8 mouse cellular contexts compared by ENCODE assay signal in the genomic region with DNA sequence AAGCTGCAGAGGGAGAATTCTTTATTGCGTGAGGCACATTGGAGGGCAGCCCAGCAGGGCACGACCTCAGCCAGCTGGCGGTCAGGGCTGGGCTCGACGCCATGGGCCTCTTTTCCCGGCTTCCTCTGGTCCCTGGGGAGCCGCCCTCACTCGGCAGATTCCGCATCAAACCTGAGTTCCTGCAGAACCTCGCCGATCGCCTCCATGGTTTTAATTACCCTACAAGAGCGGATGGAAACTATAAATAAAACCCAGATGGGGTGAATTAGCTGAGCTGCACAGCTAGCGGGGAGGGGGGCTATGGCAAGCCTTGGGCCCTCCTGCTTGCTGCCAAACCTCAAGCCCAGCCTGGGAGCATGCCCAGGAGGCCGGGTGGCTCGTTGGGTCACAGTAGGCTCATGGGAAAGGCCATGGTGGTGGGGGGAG. TPM values are rescaled to one million over a fixed set of nuclear protein-coding genes. Genes with fewer than 3 reads are reported as not detected.
DNase-seq lines count a peak whose midpoint lies in the region; ATAC-seq lines count a peak whose summit lies in the region.

No protein-coding gene starts in this region.

- ATAC-seq in monocyte, adult 5-6 weeks (replicated peaks; ENCODE audit: insufficient number of reproducible peaks, low FRiP score, low TSS enrichment, poor library complexity, severe bottlenecking) = no peak

- peak; percentile 77 for DNase-seq in adrenal gland, adult 2 months
- DNase-seq in adrenal gland, adult 8-10 months = no peak
- DNase-seq in testis, postnatal 10 days (ENCODE audit: low spot score) = peak; percentile 82
- DNase-seq in testis, postnatal 14 days (ENCODE audit: low spot score) = no peak
- peak; percentile 84 to 87 for DNase-seq in heart, postnatal 10 days
- DNase-seq in left cerebral cortex, postnatal 4 days = peak; percentile 77
- peak; percentile 78 for DNase-seq in right cerebral cortex, postnatal 10 days (ENCODE audit: low spot score in 2 of 2)

- intact Hi-C loops in heart, postnatal 10 days (cut with DNase I) = loop anchor here (2.0 to 10.0 kb wide), 2 partner anchors 90 to 162 kb away; no protein-coding TSS in a partner anchor
- intact Hi-C loops in left cerebral cortex, postnatal 4 days (cut with DNase I) = loop anchor here (5.0 kb wide), 2 partner anchors 122 to 172 kb away; no protein-coding TSS in a partner anchor

RNA-seq across cellular contexts. Expression of gene Rex1bd, which starts 2.2 kb away (rescaled TPM):
- 100 to 1,000 TPM; 148 to 164 TPM for total RNA-seq in adrenal gland, adult 2 months (2021)
- polyA plus RNA-seq in adrenal gland, adult 2 months (2012; rRNA removed) = 327 and 373 TPM in 2 replicates
- 100 to 1,000 TPM; 126 to 165 (median 148) TPM for total RNA-seq in adrenal gland, adult 8-10 months (2022)
- total RNA-seq in heart, postnatal 10 days (2021) = 100 to 1,000 TPM; 108 to 114 TPM
- total RNA-seq in left cerebral cortex, postnatal 4 days (2021) = 100 to 1,000 TPM; 109 to 116 TPM
- 16.6 to 32.7 TPM (median 26.1 TPM) in 3 replicates for total RNA-seq in monocyte, adult 5-6 weeks (2017)

RNA-seq across cellular contexts. Expression of gene Uba52, which starts 6.3 kb away (rescaled TPM):
- total RNA-seq in adrenal gland, adult 2 months (2021) = 1,000 to 10,000 TPM; 1,627 to 1,685 TPM
- polyA plus RNA-seq in adrenal gland, adult 2 months (2012; rRNA removed) = 619 and 1,322 TPM in 2 replicates
- total RNA-seq in adrenal gland, adult 8-10 months (2022) = 1,000 to 10,000 TPM; 1,217 to 1,378 (median 1,304) TPM
- total RNA-seq in heart, postnatal 10 days (2021) = 1,000 to 10,000 TPM; 1,604 to 1,683 TPM
- 1,000 to 10,000 TPM; 1,115 to 1,131 TPM for total RNA-seq in left cerebral cortex, postnatal 4 days (2021)
- total RNA-seq in monocyte, adult 5-6 weeks (2017) = 1,178 to 1,886 TPM (median 1,315 TPM) in 3 replicates

RNA-seq across cellular contexts. Expression of gene Crlf1, which starts 11.3 kb away (rescaled TPM):
- total RNA-seq in adrenal gland, adult 2 months (2021) = 1 to 10 TPM in 1 of 2 experiments, under 1 TPM in 1; 0.58 to 1.4 TPM
- polyA plus RNA-seq in adrenal gland, adult 2 months (2012; rRNA removed) = 0.58 and 1.2 TPM in 2 replicates
- total RNA-seq in adrenal gland, adult 8-10 months (2022) = 1 to 10 TPM in 1 of 4 experiments, under 1 TPM in 2, not detected in 1; 0.51 to 1.5 (median 0.59) TPM
- total RNA-seq in heart, postnatal 10 days (2021) = under 1 TPM; 0.38 to 0.72 TPM
- total RNA-seq in left cerebral cortex, postnatal 4 days (2021) = 10 to 100 TPM; 22.3 to 32.3 TPM
- not detected in 3 replicates for total RNA-seq in monocyte, adult 5-6 weeks (2017)

RNA-seq across cellular contexts. Expression of gene Tmem59l, which starts 17.1 kb away (rescaled TPM):
- total RNA-seq in adrenal gland, adult 2 months (2021) = 10 to 100 TPM; 16.8 to 24.3 TPM
- polyA plus RNA-seq in adrenal gland, adult 2 months (2012; rRNA removed) = 42.9 and 55.8 TPM in 2 replicates
- total RNA-seq in adrenal gland, adult 8-10 months (2022) = 10 to 100 TPM; 27.2 to 44.6 (median 31.0) TPM
- not detected for total RNA-seq in heart, postnatal 10 days (2021)
- 10 to 100 TPM; 65.7 to 80.3 TPM for total RNA-seq in left cerebral cortex, postnatal 4 days (2021)
- not detected in 3 replicates for total RNA-seq in monocyte, adult 5-6 weeks (2017)

RNA-seq across cellular contexts. Expression of gene Fkbp8, which starts 23.2 kb away (rescaled TPM):
- total RNA-seq in adrenal gland, adult 2 months (2021) = 100 to 1,000 TPM; 269 to 287 TPM
- polyA plus RNA-seq in adrenal gland, adult 2 months (2012; rRNA removed) = 602 and 610 TPM in 2 replicates
- 100 to 1,000 TPM; 352 to 405 (median 379) TPM for total RNA-seq in adrenal gland, adult 8-10 months (2022)
- 100 to 1,000 TPM; 185 to 190 TPM for total RNA-seq in heart, postnatal 10 days (2021)
- total RNA-seq in left cerebral cortex, postnatal 4 days (2021) = 100 to 1,000 TPM; 311 to 344 TPM
- total RNA-seq in monocyte, adult 5-6 weeks (2017) = 147 to 174 TPM (median 173 TPM) in 3 replicates

Comparison
In these comparisons a context has a peak if more than half of its experiments do, and no peak if none do; other contexts are left out.
1. DNase-seq: peak in adrenal gland, adult 2 months (single experiment), testis, postnatal 10 days (single experiment), heart, postnatal 10 days (2 of 2), left cerebral cortex, postnatal 4 days (single experiment) and right cerebral cortex, postnatal 10 days (2 of 2); none in adrenal gland, adult 8-10 months (single experiment) and testis, postnatal 14 days (single experiment).
2. RNA of gene Crlf1, which starts 11.3 kb away (total RNA-seq): 22.3 to 32.3 TPM in left cerebral cortex, postnatal 4 days; 0.58 to 1.4 TPM in adrenal gland, adult 2 months, 0.38 to 0.72 TPM in heart, postnatal 10 days, 0.51 to 1.5 TPM in adrenal gland, adult 8-10 months and not detected in monocyte, adult 5-6 weeks; every median in the first group is over 4 times any median in the second.